Mouse (Mus musculus): ENCODE measurements at regions not wholly inside any gene's neighbourhood (a gene's known extent, or its start where the extent isn't known, plus 50 kb on each side); places are given as distances from the start of the nearest gene placed in this dataset.

GRCm38 (mm10) chr8:92760933-92761332, 66.2 kb upstream of the Mmp2 start:
- Histone ChIP-seq H3K27ac (ENCODE audit: low read depth, low read length) (no peak overlapping the region), H3K9me3 (ENCODE audit: control insufficient read depth, low read length) (no peaks in the 10 kb centered on the region), H3K27me3 (ENCODE audit: control insufficient read depth, insufficient read depth, low read length) (no peaks in the 10 kb centered on the region), H3K4me3 (ENCODE audit: low read depth, low read length) (no peak overlapping the region), H3K9ac (ENCODE audit: low read depth, low read length) (no peak overlapping the region), H3K4me2 (replicated peaks; ENCODE audit: low read depth, low read length) (no peak overlapping the region), H3K4me1 (replicated peaks; ENCODE audit: control insufficient read depth, insufficient read depth, low read length) (no peaks in the 10 kb centered on the region), H3K36me3 (ENCODE audit: control insufficient read depth, insufficient read depth, low read length) (no peaks in the 10 kb centered on the region)
- no peak for ATAC-seq (ENCODE audit: low FRiP score)
- DNase-seq (ENCODE audit: low spot score) = no peak
- 93% methylated on average over 6 of the region's 6 CpGs for WGBS

DNA sequence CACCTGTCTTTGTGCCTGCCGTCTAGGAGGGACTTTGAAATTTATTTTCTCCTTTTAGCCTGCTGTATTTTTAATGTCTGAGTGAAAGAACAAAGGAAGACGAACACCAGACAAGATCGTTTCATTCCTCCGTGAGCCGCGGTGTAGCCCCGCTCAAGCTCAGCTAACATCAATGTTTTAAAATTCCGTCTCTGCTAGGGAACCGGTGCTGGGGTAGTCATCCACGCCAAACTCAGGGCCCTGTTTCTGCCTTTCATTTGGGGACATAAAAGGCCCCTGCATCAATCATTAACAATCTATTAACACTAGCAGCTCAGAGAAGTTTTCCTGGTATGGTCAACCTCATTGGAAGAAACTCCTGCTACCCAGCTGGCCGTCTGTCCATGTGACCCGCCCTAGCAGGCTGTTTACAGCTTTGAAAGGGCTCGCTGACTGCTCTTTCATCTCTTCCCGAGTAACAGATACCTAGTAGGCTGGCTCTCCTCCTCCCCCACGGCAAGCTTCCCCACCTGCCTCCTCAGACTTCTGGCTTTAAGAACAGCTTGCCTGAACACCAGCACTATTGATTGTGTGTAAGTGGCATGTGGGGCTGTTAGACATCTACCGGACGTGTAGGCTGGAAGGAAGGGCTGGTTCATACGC, 65.0 kb upstream of the Mmp2 start:
- Histone ChIP-seq H3K27ac (ENCODE audit: low read depth, low read length) (no peak overlapping the region), H3K4me2 (replicated peaks; ENCODE audit: low read depth, low read length) (no peak overlapping the region), H3K9me3 (ENCODE audit: control insufficient read depth, low read length) (no peaks in the 10 kb centered on the region), H3K9ac (ENCODE audit: low read depth, low read length) (no peak overlapping the region), H3K4me3 (ENCODE audit: low read depth, low read length) (no peak overlapping the region), H3K36me3 (ENCODE audit: control insufficient read depth, insufficient read depth, low read length) (no peaks in the 10 kb centered on the region), H3K4me1 (replicated peaks; ENCODE audit: control insufficient read depth, insufficient read depth, low read length) (no peaks in the 10 kb centered on the region), H3K27me3 (ENCODE audit: control insufficient read depth, insufficient read depth, low read length) (no peaks in the 10 kb centered on the region)
- ATAC-seq (ENCODE audit: low FRiP score) (no peak), DNase-seq (ENCODE audit: low spot score) (peak; percentile 40)
- 14% methylated on average over 18 of the region's 18 CpGs for WGBS

GRCm38 (mm10) chr8:92771856-92772650, 55.0 kb upstream of the Mmp2 start:
- Histone ChIP-seq H3K4me1 (replicated peaks; ENCODE audit: control insufficient read depth, insufficient read depth, low read length) (no peaks in the 10 kb centered on the region), H3K9me3 (ENCODE audit: control insufficient read depth, low read length) (no peaks in the 10 kb centered on the region), H3K27me3 (ENCODE audit: control insufficient read depth, insufficient read depth, low read length) (no peaks in the 10 kb centered on the region), H3K36me3 (ENCODE audit: control insufficient read depth, insufficient read depth, low read length) (no peaks in the 10 kb centered on the region), H3K27ac (ENCODE audit: low read depth, low read length) (no peak overlapping the region), H3K9ac (ENCODE audit: low read depth, low read length) (no peak overlapping the region), H3K4me3 (ENCODE audit: low read depth, low read length) (no peak overlapping the region), H3K4me2 (replicated peaks; ENCODE audit: low read depth, low read length) (no peak overlapping the region)
- ATAC-seq (ENCODE audit: low FRiP score) (no peak), DNase-seq (ENCODE audit: low spot score) (no peak)
- 64% methylated on average over 14 of the region's 14 CpGs for WGBS

DNA sequence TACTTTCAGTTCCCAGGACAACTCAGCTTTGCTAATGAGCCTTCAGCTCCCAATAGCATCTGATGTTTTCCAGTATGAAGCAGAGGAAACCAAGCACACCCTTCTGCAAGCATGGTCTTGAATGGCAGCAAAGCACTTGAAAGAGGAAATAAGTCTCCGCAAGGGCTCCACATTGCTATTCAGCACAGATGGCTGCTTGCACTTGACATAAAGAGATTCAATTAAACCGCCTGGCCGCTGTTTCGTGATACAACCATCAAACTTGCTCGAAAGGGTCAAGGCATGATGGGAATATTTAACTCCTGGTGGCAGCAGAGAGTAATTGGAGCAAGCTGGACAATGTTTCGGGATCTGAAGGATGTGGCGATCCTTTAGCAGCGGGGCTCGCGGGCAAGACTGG, 54.3 kb upstream of the Mmp2 start:
- Histone ChIP-seq H3K4me3 (ENCODE audit: low read depth, low read length) (no peak overlapping the region), H3K36me3 (ENCODE audit: control insufficient read depth, insufficient read depth, low read length) (no peaks in the 10 kb centered on the region), H3K4me2 (replicated peaks; ENCODE audit: low read depth, low read length) (no peak overlapping the region), H3K4me1 (replicated peaks; ENCODE audit: control insufficient read depth, insufficient read depth, low read length) (no peaks in the 10 kb centered on the region), H3K27ac (ENCODE audit: low read depth, low read length) (no peak overlapping the region), H3K9me3 (ENCODE audit: control insufficient read depth, low read length) (no peaks in the 10 kb centered on the region), H3K9ac (ENCODE audit: low read depth, low read length) (no peak overlapping the region), H3K27me3 (ENCODE audit: control insufficient read depth, insufficient read depth, low read length) (no peaks in the 10 kb centered on the region)
- WGBS = 80% methylated on average over 10 of the region's 10 CpGs
- no peak for DNase-seq (ENCODE audit: low spot score)
- no peak for ATAC-seq (ENCODE audit: low FRiP score)

DNA sequence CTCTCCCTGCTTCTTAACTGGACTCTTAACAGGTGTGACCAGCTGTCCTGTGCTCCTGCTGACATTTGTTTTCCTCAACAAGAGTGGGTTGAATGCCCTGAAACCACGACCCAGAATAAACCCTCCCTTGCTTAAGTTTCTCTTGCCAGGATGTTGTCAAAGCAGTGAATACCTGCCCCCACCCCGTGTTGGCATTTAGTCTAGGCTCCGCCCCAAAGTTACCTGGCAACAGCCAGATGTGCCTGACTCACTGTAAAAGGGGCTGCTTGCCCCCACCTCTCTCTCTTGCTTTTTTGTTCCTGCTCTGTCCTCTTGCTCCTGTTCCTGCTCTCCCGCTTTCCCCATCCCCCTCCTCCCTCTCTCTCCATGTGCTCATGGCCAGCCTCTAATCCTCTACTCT, 51.9 kb upstream of the Mmp2 start:
- Histone ChIP-seq H3K4me3 (ENCODE audit: low read depth, low read length) (no peak overlapping the region), H3K27ac (ENCODE audit: low read depth, low read length) (no peak overlapping the region), H3K9ac (ENCODE audit: low read depth, low read length) (no peak overlapping the region), H3K4me1 (replicated peaks; ENCODE audit: control insufficient read depth, insufficient read depth, low read length) (no peaks in the 10 kb centered on the region), H3K4me2 (replicated peaks; ENCODE audit: low read depth, low read length) (no peak overlapping the region), H3K36me3 (ENCODE audit: control insufficient read depth, insufficient read depth, low read length) (no peaks in the 10 kb centered on the region), H3K27me3 (ENCODE audit: control insufficient read depth, insufficient read depth, low read length) (no peaks in the 10 kb centered on the region), H3K9me3 (ENCODE audit: control insufficient read depth, low read length) (no peaks in the 10 kb centered on the region)
- DNase-seq (ENCODE audit: low spot score) = no peak
- ATAC-seq (ENCODE audit: low FRiP score) = no peak
- WGBS = 67% methylated on average over 4 of the region's 4 CpGs

DNA sequence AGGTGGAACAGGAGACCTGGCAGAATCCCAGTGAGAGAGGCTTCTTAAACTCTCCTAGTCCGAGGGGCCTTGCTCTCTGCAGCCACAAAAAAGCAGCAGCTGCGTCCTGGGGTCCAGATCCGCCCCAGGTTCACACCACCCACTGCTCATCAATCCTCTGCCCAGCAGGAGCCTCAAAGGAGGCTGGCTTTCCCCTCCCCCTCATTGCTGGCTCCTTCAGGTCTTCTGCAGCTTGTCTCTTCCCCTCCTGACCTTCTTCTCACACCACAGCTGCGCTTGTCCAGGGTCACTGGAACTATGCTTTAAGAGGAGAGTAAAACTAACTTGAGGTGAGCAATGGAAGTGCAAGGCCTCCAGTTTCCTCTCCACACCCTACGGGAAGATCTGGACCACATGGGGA, 50.0 kb upstream of the Mmp2 start:
- H3K4me1 ChIP-seq (replicated peaks; ENCODE audit: control insufficient read depth, insufficient read depth, low read length) = no peaks in the 10 kb centered on the region
- no peak overlapping the region for H3K27ac ChIP-seq (ENCODE audit: low read depth, low read length)
- no peak overlapping the region for H3K4me3 ChIP-seq (ENCODE audit: low read depth, low read length)
- WGBS = 0% methylated on average over 5 of the region's 5 CpGs
- peak; percentile 15 for DNase-seq (ENCODE audit: low spot score)
- no peak overlapping the region for H3K9ac ChIP-seq (ENCODE audit: low read depth, low read length)
- H3K4me2 ChIP-seq (replicated peaks; ENCODE audit: low read depth, low read length) = no peak overlapping the region
- ATAC-seq (ENCODE audit: low FRiP score) = no peak
- H3K9me3 ChIP-seq (ENCODE audit: control insufficient read depth, low read length) = no peaks in the 10 kb centered on the region
- H3K36me3 ChIP-seq (ENCODE audit: control insufficient read depth, insufficient read depth, low read length) = no peaks in the 10 kb centered on the region
- no peaks in the 10 kb centered on the region for H3K27me3 ChIP-seq (ENCODE audit: control insufficient read depth, insufficient read depth, low read length)

Data from hindbrain, embryonic 11.5 days (tissue).